Mouse (Mus musculus): ENCODE results near the gene Cemip2.

Cemip2 gene

DNA sequence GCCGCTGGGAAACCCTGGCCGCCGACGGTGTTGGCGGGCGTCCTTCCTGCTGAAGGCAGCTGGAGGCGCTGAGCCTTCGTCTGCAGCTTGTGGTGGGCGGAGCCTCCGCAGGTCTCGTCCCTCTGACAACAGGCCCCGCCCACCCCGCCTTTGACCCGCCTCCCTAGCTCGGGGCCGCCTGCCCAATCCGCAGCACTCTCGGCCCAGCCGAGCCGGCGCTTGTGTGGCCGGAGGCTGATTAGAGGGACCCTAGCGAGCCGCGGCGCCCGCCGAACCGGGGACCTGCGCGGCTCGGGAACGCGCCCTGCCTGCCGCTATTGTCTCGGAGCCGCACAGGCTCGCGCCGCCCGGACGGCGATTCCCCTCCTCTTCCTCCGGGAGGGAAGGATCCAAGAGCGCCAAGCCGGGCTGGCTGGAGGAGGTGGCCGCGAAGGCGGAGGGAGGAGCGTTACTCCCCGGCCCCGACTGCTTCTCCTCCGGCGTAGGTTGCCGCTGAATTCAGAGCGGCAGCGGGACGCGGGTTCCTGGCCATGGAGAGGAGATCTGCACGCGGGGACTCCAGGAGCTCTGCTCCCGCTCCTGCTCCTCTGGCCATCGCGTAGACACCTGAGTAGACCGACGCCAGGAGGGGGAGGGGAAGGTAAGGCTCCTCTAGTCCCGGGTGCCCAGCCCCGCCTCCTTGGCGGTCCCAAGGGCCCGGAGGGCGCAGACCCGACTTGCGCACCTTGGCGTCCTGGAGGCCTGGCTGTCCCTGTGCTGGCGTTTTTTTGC is at the start of gene Cemip2:
Cemip2 (plus strand) TSS at position 196 of the 771 bp plus-strand sequence.
- DNase-seq, result peak; percentile 95

DNA sequence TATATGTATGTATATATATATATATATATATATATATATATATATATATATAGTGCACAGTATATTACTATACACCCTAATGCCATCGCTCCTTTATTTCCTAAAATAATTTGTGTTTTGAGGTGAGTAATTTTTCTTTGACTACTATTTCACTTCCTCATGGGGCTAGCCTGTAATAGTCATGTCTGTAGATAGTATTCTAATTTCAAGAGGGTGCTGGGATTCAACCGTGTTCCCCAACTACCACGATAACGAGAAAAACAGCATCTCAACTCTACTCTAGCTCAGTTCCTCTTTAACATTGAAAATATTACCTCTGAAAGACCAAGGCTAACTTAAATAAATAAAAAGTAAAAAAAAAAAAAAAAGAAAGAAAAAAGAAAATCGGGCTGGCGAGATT is 49.8 kb upstream of the Cemip2 start:
- no peak for DNase-seq

DNA sequence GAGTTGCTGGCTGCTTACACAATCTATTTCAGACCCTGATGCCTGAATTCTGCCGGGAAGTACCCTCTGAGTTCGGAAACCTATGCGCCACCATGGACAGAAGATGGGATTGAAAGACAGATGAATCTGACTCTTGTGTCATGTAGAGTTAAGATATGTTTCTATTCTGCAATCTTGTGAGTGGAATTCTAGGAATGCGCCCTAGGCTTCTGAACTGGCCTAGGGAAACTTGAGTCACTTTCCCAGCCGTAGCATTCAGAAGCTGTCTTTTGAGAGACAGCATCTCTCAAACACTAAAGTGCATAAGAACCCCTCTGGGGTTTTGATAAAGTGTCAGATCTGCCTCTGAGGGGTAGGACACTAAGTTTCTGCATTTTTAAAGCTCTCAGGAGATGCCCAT is 46.3 kb upstream of the Cemip2 start:
- DNase-seq, result no peak

DNA sequence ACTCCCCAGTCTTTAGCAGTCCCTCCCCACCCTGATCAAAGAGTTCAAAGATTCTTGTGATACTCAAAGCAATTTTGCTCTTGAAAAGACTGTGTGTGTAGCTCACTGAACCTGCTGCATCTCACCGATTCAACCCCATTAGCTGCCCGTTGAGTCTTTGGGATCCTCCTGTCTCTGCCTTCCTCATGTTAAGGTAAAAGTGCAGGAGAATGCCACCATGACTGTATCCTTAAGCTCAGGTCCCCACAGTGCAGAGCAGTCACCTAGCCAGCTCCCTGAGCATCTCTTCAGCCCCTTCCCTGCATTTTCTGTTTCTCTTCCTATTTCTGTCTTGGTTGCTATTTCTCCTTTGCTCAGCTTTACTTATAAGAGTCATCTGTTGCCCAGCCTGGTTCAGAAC is 45.0 kb upstream of the Cemip2 start:
- no peak for DNase-seq

DNA sequence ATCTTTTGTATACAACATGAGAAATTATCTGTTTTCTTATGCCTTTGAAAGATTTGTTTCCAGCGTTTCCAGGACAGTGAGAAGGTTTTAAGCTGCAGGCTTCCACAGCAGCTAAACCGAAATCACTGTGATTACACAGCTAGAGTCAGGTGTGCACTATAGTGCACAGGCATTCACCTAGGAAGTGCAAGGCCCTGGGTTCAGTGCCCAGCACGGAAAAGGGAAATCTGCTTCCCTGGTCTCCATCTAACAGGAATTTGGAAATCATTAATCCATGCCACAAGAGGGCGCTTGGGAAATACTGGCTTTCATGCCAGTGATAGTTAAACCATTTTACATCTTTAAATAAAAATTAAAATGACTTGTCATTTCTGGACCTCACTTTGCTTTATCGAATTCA is 44.0 kb upstream of the Cemip2 start:
- DNase-seq, result no peak

DNA sequence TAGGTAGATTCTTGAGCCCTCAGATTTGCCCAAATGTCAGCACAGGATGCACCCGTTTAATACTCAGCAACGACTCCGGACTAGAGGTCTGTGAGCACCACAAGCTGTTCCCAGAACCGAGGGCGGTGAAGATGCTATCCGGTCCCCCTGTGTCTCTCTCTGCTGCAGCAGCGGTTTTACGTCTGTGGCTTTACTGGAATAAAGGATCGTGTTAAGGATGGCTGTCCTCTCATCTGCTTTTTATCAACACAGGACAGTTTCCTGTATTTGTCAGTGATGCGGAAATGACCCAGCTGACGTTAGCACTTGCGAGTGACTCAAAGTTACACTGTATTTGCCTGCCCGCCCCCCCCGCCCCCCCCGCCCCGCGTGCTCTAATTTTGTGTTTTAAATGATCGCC is 40.7 kb upstream of the Cemip2 start:
- peak; percentile 19 for DNase-seq

DNA sequence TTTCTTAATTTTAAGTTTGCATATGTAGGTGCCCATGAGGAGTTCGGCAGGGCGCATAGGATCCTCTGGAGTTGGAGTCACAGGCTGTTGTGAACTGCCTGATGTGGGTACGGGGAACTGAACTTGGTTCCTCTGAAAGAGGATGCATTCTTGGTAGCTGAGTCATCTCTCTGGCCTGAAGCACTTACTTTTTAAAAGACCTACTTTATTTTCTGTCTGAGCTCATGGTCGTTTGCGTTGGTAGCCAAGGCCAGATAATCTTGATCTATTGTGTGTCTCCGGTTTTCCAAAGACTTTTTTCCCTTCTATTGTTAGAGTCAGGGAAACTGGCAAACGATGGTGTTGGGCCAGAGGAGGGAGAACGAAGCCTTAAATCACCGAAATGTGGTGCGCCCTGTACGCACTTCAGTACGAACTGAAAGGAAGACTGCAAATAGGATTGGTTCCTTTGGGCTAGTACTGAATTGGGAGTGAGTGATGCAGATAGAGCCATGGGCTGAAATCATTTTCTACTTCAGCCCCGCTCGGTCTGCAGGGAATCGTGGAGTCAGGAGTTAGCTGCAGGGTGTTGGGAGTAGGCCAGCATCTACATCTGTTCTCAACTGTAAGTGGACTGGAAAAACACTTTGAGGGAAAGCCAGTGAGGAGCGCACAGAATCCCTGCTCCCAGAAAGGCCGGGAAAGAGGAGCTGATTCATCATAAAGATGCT is 40.1 kb upstream of the Cemip2 start:
- no peak for DNase-seq

DNA sequence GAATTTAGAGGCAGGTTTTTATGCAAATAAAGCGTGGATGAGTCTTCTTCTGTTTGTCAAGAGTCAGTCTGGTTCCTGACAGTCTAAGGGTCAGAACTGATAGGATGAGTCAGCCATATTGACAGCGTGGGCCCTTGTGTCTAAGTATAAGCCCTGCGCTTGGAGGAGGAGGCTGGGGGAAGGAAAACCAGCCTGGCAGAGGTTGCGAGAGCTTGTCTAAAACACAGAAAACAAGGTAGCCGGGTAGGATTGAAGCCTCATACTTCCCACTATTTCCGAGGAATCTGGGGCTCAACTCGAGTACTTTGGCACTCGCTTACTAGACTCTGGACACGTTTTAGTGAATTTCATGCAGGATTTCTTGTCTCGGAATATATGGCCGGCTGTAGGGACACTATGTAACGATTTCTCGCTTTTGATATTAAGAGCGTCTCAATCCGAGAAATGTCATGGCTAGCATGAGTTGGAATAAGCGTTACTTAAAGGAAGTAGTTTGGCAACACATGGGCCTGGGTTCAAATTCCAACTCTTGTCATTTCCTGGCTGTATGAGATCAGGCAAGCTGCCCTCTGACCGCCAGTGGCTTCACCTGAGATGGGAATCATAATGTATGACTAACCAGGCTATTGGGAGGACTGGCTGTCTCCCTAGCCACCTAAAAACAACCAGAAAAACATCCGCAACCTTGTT is 39.4 kb upstream of the Cemip2 start:
- no peak for DNase-seq

DNA sequence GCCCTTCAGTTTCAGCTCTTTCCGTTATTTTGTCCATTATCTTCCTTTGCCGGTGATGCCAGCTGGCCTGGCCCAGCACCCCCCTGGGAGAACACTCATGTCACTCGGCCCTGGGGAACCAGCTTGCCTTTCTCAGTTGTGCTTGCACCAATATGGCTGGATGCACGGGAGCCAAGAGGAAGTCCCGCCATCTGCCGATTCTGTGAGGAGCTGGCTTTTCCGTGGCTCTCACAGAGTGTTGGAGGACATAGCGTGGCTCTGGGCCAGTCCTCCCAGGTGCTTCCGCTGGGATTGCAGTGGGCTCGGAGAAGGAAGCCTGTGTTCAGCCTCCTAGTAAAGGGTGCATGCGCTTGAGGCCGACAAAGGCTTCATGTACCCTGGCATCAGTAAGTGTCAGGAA is 36.0 kb upstream of the Cemip2 start:
- no peak for DNase-seq

DNA sequence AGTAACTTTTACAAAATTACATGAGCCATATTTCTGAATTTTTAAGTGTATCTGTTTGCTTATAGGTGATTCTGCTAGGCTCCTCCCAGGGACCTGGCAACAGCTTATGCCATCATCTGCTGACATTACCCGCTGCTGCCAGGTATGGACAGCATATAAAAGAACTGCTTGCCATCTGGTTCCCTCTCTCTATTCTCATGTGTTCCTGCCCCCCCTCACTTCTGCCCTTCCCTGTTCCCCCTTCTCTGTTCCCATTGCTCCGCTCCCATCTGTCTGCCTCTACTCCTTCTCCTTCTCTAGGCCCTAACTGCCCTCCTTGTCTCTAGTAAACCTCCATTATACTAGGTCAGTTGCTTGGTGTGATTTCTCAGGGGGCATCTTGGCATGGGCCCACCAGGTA is 32.6 kb upstream of the Cemip2 start:
- DNase-seq, result no peak

DNA sequence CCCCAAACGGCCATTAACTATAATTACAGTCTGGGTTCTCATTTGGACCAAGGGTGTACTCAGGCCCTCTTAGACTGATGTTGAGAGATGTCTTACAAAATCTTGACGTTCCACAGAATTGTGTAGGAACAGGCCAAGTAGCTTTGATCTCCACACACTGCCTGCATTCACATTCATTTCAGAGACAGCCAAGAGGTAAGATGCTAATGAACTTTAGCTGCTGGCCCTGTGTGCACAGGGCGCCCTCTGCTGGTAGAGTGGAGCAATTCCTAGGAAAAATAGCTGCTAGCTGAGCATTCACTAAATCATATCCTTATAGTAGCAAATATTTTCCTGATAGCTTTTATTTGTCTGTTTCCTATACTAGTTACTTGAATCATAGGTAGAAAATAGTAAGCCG is 30.8 kb upstream of the Cemip2 start:
- peak; percentile 69 for DNase-seq

DNA sequence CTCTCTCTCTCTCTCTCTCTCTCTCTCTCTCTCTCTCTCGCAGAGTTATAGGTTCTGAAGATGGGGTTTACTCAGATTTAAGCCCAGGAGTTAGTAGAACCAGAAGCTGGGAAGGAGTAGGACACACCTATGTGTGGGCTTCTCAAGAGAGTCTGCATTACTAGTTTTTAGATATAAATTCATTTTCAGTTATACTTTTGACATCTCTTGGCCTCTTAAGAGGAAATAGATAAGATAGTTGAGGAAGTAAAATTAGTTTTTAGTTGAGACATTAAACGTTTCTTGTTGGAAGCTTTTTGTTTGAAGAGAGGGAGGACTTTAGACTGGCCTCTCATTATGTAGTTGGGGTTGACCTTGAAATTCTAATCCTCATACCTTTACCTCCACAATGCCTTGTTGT is 28.0 kb upstream of the Cemip2 start:
- DNase-seq, result no peak

DNA sequence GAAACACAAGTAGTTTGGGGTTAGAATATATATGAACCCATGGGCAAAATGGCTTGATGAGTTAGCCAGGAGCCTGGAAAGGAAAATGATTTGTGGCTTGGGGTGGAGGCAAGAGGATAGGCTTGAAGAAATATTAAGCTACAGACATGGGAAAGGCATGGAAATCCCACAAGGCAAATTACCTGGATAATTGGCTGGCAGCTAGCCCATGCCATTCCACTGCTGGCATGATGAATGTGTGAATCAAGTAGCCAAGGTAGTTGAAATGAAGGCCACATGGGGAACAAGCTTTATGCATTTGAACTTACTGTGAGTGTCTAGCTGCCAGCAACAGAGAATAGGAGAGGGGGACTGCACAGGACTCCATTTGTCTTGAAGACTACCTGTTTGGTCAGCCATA is 16.5 kb upstream of the Cemip2 start:
- DNase-seq, result no peak

DNA sequence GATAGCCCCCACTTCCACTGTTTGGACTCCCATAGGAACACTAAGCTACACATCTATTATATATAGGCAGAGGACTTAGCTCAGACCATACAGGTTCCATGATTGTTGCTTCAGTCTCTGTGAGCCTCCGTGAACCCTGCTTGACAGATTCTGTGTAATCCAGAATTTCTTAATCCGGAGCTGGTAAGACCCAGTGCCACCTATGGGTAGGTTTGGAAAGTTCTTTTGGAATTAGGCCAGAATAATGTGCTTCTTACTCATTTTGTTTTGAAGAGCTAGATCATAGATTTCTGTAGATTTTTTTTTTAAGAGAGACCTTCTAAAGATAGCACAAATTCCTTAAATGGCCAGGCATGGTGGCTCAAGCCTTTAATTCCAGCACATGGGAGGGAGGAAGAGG is 14.1 kb upstream of the Cemip2 start:
- DNase-seq, result no peak

DNA sequence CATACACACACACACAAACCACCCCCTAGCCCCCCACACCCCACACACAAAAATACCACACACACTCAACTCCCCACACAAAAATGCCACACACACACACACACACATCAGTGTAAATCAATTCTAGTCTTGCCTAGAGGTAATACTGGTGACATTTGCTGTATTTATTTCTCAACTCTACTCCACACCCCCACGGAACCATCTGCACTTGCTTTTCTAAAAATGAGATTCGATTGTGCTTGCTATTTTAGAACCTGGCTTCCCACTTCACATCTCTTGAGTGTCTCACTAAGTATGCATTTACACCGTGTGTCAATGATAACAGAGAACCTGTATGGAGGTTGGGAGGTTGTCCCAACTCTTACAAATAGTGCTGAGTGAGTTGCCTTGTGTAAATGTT is 13.4 kb upstream of the Cemip2 start:
- no peak for DNase-seq

DNA sequence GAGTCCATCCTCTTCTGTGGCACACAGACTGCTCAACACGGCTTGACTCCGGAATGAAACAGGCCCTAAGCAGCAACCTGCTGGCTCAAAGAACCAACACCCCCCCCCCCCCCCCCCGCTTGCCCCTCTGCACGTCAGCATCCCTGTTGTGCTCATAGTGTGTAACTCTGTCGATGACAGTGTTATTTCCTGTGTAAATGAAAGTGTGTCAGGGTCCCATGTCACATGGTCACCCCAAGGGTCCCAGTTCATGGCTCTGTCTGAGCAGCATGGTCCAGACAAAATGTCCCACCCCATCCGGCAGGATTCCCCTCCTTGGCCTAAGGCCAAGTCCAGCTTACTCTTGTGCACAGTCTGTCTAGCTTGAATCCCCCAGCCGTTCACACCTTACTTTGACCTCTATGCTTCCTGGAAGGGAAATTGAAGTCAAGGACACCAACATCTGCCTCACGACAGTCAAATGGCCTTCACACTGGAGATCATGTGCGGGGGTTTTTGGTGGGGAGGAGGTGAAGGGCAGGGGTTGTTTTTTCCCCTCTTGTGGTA is 10.6 kb upstream of the Cemip2 start:
- DNase-seq, result no peak

DNA sequence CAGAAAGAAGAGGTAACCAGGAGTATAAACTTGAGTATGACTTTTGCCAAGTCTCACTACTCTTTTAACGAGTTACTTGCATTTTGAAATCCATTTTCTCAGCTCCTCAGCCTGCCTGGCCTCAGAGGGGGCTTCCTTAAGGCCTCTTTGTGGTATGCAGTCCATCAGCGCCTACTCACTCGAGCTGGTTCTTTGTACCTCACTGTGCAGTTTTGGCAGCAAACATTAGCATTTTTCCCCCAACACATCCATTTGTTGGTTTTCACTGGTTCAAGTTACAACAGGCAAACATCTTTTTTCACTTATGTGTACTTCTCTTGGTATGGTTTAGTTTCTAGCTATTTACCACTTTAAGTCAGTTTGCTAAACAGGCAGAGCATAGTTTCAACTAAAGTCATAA is 8.3 kb upstream of the Cemip2 start:
- DNase-seq, result no peak

DNA sequence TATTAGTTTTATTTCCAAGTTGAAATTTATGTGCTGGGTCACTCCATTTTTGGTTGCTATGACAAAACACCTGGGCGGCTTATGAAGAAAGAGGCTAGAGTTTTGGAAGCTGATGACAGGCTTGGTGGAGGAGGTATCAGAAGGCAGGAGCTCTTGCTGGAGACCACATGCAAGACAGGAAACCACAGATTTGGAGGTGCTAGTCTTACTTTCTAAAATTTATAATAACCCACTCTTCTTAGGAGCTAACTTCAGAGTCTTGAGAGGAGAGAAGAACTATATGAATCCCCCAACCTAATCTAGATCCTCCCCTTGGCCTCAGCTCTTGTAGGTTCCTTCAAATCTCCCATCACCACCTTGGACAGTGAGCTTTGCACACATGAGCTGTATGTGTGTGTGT is 6.6 kb upstream of the Cemip2 start:
- DNase-seq, result no peak

DNA sequence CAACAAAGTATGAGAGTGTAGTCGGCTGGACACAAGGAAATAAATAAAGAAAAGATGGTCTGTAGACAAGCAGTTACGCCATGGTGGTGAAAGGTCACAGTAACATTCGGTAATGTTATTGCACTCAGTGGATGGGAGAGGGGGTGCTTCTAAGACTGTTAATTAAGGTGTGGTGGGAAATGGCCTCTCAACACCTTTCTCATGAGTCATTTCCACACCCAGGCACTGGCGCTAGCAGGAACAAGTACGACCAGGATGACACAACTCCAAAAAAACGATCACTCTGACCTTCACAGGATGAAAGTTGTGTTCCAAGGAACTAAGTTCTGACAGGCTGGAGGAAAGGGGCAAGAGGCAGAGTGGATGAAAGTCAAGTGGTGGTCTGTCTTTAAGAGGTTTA is 4.5 kb upstream of the Cemip2 start:
- DNase-seq, result no peak

DNA sequence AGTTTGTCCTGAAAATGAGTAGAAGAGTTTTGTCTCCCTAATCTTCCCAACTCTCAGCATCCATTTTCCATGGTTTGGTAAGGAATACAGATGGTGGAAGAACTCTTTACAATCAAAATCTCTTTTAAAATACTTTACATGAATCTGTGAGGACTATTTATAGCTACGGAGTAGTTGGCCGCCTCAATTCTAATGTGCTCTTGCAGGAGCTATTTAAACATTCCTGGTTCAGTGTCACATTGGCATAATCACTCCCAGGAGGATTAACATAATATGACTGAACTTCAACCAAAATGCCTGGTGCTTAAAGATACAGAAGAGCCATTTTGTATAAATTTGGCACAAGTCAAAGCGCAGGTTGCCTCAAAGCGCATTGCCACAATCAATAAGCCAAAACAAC is 2.5 kb upstream of the Cemip2 start:
- DNase-seq, result no peak

DNA sequence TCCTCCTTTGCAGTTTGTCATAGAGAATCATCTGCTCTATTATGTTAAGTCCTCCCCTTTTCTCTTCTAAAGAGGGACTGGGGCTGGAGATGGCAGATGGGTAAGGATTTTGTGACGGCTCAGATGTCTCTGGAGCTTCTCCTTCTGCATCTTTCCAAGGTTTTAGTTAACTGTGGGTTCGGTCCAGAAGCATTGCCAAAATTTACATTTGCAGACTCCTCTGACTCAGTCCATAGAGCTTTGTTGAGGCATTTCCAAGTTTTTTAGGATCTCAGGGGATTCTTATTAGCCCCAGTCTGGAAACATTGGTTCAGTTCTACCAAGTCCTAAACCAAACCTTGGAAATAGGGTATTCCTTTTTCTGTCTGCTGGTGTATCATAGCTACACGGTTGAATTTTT is 1.5 kb upstream of the Cemip2 start:
- no peak for DNase-seq

DNA sequence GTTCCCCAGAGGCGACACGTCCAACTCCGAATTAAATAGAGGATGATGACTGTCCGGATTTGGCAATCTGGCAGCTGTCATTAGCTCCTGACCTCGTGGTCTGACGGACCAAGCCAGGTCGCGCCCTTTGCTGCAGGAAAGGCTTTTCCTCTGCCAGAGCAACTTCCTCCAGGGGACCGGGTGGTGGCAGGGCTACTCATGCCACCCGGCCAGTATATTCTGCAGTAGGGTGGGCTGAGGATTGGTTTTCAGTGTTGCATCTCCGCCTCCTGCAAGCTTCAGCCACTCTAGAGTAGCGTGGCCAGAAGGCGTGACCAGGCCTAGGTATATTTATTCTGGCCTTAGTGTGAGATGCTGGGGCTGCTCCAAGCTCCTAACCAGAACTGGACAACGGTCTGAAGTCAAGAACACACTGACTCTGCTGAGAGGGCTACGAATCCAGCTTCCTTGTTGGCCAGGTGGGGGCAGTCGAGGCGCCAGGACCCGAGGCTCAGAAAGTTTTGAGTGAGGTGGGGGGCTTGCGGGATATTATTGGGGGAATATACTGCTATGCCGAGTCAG is 891 bp upstream of the Cemip2 start:
- peak; percentile 58 for DNase-seq

DNA sequence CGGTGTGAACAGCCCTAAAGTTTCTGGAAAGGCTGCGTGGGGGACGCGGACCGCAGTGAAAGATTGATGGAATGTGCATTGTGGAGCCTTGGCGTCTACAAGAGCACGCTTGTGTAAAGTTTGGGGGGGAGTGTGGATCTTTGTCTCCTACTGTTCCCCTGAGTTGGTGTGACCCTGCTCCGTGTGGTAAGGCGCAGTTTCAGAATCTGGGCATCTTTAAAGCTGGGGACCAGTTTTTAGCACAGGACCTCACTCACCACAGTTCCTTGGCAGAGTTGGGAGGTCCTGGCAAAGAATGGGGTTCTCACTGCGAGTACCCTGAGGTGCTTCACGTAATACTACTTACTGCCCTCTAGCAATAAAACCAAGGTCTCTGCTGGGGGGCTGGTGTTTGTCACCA is 964 bp downstream of the Cemip2 start:
- DNase-seq, result no peak

DNA sequence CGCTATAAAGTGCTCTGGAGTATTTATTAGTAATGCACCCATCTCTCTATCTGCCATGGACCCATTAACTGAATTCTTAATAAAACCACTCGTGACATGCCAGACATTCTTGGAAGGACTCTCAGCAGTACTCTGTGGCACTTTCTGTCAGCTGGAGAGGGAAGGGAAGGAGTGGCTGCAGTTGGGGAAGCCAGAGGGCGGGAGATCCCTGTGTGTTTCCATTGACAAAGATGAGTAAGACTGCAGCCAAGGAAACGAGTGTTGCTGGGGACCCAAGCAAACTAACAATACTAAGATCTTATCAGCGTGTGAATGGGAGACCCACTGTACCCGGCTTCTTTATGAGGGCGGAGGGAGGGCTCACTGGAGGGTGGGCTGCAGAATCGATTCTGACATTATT is 2.5 kb downstream of the Cemip2 start:
- no peak for DNase-seq

Measured in thymus, postnatal 14 days (tissue).